Mouse (Mus musculus) urinary bladder, adult 2 months (tissue): Measurements from ENCODE around the gene Aoah. TPM values are rescaled to one million over a fixed set of nuclear protein-coding genes. Genes with fewer than 3 reads are reported as not detected.

ENCODE experiments used
- DNase-seq: peaks from one replicate; pipeline ENCODE4 v3.0.0; 2022; ENCODE audit warnings: low spot score
- polyA plus RNA-seq: library from polyadenylated mRNA; depleted of rRNA; stranded (reverse); fragments of >200 nt; gene quantifications from 2 replicates; pipeline ENCODE4 v1.2.3, GENCODE M21; 2012

Gene Aoah
- polyA plus RNA-seq, 1 experiment = 3.2 TPM

DNA sequence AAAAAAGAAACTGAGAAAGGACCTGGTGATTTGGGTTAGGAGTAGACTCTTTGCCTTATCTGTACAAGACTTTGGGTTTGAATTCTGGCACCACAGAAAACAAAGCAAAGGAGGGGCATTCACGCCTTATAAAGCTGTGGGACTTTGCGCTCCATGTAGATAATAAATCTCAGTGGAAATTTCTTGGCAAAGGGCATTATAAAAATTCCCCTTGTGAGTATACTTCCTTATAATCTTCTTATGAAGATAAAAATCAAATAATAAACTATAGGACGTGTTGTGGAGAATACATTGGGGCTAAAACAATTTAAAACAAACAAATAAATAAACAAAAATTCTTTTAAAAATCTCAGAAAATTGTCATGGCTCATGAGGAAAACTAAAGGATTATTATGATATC, 280.9 kb downstream of the Aoah start, which contains the start of gene Olfr1370:
TSS of gene Olfr1370 (minus strand) at position 101 of the 400 bp plus-strand sequence.
- no peak for DNase-seq

- DNase-seq = no peak
Observed at GRCm38 (mm10) chr13:21082686-21083085, 288.8 kb downstream of the Aoah start.
